Comparison of ENCODE assay signal across 30 mouse cellular contexts in the genomic region with DNA sequence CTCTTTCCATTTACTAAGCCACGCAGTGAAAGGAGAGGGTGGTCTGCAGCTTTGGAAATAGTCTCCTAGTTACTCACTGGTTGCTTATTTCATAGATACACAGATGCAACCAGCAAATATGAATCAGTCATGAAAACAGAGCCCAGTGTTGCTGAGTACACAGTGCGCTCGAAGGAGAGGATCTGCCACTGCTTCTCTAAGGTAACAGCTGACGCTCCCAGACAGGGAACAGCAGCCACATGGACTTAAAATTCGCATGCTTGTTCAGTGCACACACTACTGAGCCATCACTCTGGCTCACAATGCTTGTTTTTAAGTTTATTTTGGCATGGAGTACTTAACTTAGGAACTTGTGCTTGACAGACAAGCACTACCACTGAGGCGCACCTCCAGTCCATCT. TPM values are rescaled to one million over a fixed set of nuclear protein-coding genes. Genes with fewer than 3 reads are reported as not detected.
DNase-seq lines count a peak whose midpoint lies in the region; ATAC-seq and TF ChIP-seq lines count a peak whose summit lies in the region.
"Had no signal": no experiment of that assay in that cellular context is flagged by ENCODE, and none has a peak within 500 bp of the region (broad histone marks: within the 10 kb centered on the region; RNA-seq: fewer than 3 reads in every experiment).

No protein-coding gene starts in this region.

- no peak overlapping the region for H3K9ac ChIP-seq in heart, embryonic 11.5 days (ENCODE audit: low read depth, low read length)
- H3K9ac ChIP-seq: embryonic facial prominence, embryonic 13.5 days; embryonic facial prominence, embryonic 15.5 days; forebrain, embryonic 12.5 days had no signal

- H3K27me3 ChIP-seq in heart, embryonic 11.5 days (ENCODE audit: control insufficient read depth, insufficient read depth, low read length) = no peaks in the 10 kb centered on the region
- no peaks in the 10 kb centered on the region for H3K27me3 ChIP-seq in limb, embryonic 10.5 days (ENCODE audit: low read depth, poor library complexity, severe bottlenecking)
- H3K27me3 ChIP-seq: CH12.LX; embryonic facial prominence, embryonic 13.5 days; embryonic facial prominence, embryonic 15.5 days; forebrain, embryonic 12.5 days; Patski had no signal

- peaks cover 24% of the 10 kb centered on the region for H3K36me3 ChIP-seq in heart, embryonic 11.5 days (ENCODE audit: control insufficient read depth, insufficient read depth, low read length)
- peaks cover 99% of the 10 kb centered on the region for H3K36me3 ChIP-seq in limb, embryonic 10.5 days

- peak; percentile 34 for DNase-seq in heart, adult 11 months
- DNase-seq in layer of hippocampus, adult 11-12 months (ENCODE audit: low spot score) = peak; percentile 34
- DNase-seq in layer of hippocampus, postnatal 10 days (ENCODE audit: low spot score in 2 of 2) = no peak
- peak in 1 of 2 experiments; percentile 56 for DNase-seq in layer of hippocampus, adult 2 months (ENCODE audit: low spot score in 2 of 2)
- DNase-seq in layer of hippocampus, adult 9-10 months (ENCODE audit: low spot score) = no peak
- DNase-seq in limb, embryonic 10.5 days (ENCODE audit: low spot score) = peak; percentile 10
- DNase-seq in right cerebral cortex, adult 18-20 months = no peak
- DNase-seq: adrenal gland, adult 8-10 months; adrenal gland, postnatal 14 days; adrenal gland, postnatal 36 days; B cell, adult 2 months; cerebellum, adult 11 months; cerebellum, adult 18-20 months; cerebellum, adult 8-10 months; cerebellum, adult 9-11 months; cerebellum, postnatal 14 days; cerebellum, postnatal 36 days; embryo, embryonic 11 days had no signal

- H3K27ac ChIP-seq in heart, embryonic 11.5 days (ENCODE audit: low read depth, low read length) = no peak overlapping the region
- H3K27ac ChIP-seq in layer of hippocampus, adult 2 months = 0 out of 2 replicates have a peak overlapping the region, but pooled peaks have one; percentile 12
- no peak overlapping the region for H3K27ac ChIP-seq in limb, embryonic 10.5 days
- H3K27ac ChIP-seq: embryonic facial prominence, embryonic 13.5 days; embryonic facial prominence, embryonic 15.5 days; forebrain, embryonic 10.5 days; forebrain, embryonic 12.5 days had no signal

- TF ChIP-seq CTCF in layer of hippocampus, adult 2 months (conservative IDR thresholded peaks at IDR 0.05) = no peak

- H3K4me3 ChIP-seq in heart, embryonic 11.5 days (ENCODE audit: low read depth, low read length) = no peak overlapping the region
- H3K4me3 ChIP-seq in layer of hippocampus, adult 2 months = no peak overlapping the region
- no peak overlapping the region for H3K4me3 ChIP-seq in limb, embryonic 10.5 days
- H3K4me3 ChIP-seq: embryonic facial prominence, embryonic 13.5 days; embryonic facial prominence, embryonic 15.5 days; erythroblast, embryonic 14.5 days; forebrain, embryonic 10.5 days; forebrain, embryonic 12.5 days had no signal

- H3K4me2 ChIP-seq in heart, embryonic 11.5 days = no peak overlapping the region
- H3K4me2 ChIP-seq: embryonic facial prominence, embryonic 13.5 days; embryonic facial prominence, embryonic 15.5 days; forebrain, embryonic 12.5 days had no signal

- no peak for ATAC-seq in heart, embryonic 11.5 days (replicated peaks; ENCODE audit: insufficient number of reproducible peaks, low FRiP score, low TSS enrichment)
- ATAC-seq: activated CD4-positive, CD25-positive, alpha-beta regulatory T cell, adult 4 months; CD4-positive, CD25-positive, alpha-beta regulatory T cell, adult 4 months; forebrain, embryonic 14.5 days; Patski had no signal

- 93% methylated on average over 6 of the region's 6 CpGs for WGBS in heart, embryonic 11.5 days (ENCODE audit: insufficient replicate concordance)
- WGBS in limb, embryonic 10.5 days = 92% methylated on average over 6 of the region's 6 CpGs

- H3K9me3 ChIP-seq in heart, embryonic 11.5 days (replicated peaks; ENCODE audit: control insufficient read depth, low read length) = no peaks in the 10 kb centered on the region
- no peaks in the 10 kb centered on the region for H3K9me3 ChIP-seq in limb, embryonic 10.5 days (replicated peaks)
- H3K9me3 ChIP-seq: embryonic facial prominence, embryonic 13.5 days; embryonic facial prominence, embryonic 15.5 days; forebrain, embryonic 10.5 days; forebrain, embryonic 12.5 days; G1E had no signal

- H3K4me1 ChIP-seq in heart, embryonic 11.5 days (ENCODE audit: control insufficient read depth, insufficient read depth, low read length) = no peaks in the 10 kb centered on the region
- H3K4me1 ChIP-seq in limb, embryonic 10.5 days = no peaks in the 10 kb centered on the region
- H3K4me1 ChIP-seq: embryonic facial prominence, embryonic 13.5 days; embryonic facial prominence, embryonic 15.5 days; forebrain, embryonic 10.5 days had no signal

RNA-seq across cellular contexts. Expression of a gene that starts 34.5 kb away (rescaled TPM):
- 32.8 and 37.6 TPM in 2 replicates for polyA plus RNA-seq in heart, embryonic 11.5 days (2014; fragmentation: Nextera tagmentation; extraction: Ambion mirVana)
- total RNA-seq in layer of hippocampus, postnatal 10 days (2021) = 10 to 100 TPM; 28.1 to 30.1 TPM
- total RNA-seq in layer of hippocampus, adult 2 months (2021) = 10 to 100 TPM; 34.7 to 37.3 TPM
- 32.9 and 34.2 TPM in 2 replicates for polyA plus RNA-seq in limb, embryonic 10.5 days (2016; fragmentation: Nextera tagmentation; extraction: Ambion mirVana)

RNA-seq across cellular contexts. Expression of a gene that starts 47.0 kb away (rescaled TPM):
- polyA plus RNA-seq in heart, embryonic 11.5 days (2014; fragmentation: Nextera tagmentation; extraction: Ambion mirVana) = 11.3 and 13.2 TPM in 2 replicates
- total RNA-seq in layer of hippocampus, postnatal 10 days (2021) = 100 to 1,000 TPM; 127 to 138 TPM
- 100 to 1,000 TPM; 119 to 128 TPM for total RNA-seq in layer of hippocampus, adult 2 months (2021)
- polyA plus RNA-seq in limb, embryonic 10.5 days (2016; fragmentation: Nextera tagmentation; extraction: Ambion mirVana) = 13.9 and 20.7 TPM in 2 replicates

Comparison
In these comparisons a context has a peak if more than half of its experiments do, and no peak if none do; other contexts are left out.
1. DNase-seq: peak in heart, adult 11 months (single experiment), layer of hippocampus, adult 11-12 months (single experiment) and limb, embryonic 10.5 days (single experiment); none in layer of hippocampus, postnatal 10 days (0 of 2), layer of hippocampus, adult 9-10 months (single experiment) and right cerebral cortex, adult 18-20 months (single experiment).